Mouse (Mus musculus): ENCODE results near the gene Rab3ip.

The Rab3ip gene

DNA sequence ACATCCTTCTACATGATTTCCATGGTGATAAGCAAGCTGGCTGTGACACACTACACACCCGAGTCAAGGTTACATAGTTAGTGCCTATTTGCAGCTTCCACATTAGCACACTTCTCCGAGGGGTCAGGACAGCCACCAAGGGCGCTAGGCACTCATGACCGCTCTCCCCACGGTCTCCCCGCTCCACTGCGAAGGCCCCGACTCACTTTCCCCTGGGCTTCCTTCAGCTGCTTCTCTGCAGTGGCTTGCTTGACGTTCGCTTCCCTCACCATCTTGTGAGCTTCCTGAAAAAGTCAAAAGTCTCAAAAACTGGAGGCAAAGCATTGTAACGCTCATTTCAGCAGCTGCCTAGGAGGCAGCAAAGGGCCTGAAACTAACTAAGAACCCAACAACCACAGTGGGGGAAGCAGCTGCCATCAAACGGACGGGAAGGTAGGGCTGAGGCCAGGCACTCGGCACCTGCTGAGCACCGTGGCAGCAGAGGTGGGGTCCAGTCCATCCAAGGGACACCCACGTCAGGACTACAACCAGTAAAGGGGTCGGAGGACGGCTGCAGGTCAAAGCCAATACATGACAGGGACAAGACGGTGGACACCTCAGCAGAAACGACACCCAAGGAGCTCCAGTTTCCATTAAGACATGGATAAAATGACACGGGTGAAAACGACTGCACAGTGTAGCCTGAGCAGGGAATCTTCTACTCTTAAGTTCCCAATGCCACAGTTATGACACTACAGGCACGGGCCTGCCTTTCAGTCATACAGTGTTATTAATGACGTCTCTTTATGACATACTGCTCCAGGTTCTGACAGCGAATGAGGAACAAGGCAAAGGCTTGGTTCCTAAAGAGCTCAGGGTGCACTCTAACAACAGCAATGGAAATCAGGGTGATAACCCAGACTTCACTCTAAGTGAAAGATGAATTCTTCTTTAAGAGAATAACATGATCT lies 30.9 kb downstream of the Rab3ip start:
- no peak for DNase-seq (ENCODE audit: low spot score)

DNA sequence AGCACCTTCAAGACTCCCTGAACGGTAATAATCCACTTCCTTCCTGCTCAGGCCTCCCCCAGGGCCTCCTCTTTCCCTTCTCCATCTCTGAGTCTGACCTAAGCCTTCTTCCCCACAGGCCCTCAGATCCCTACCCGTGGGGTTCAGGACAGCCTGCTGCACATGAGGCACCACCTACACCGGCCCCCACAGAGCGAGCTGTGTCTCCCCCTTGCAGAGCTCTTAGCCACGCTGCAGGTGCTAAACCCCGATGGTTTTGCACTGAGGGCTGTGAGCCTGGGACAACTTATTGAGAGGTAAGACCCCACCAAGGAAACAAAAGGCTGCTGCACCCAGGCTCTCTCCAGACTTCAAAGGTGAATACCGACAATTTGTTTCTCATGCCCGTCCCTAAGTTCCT lies 34.0 kb downstream of the Rab3ip start:
- no peak for DNase-seq (ENCODE audit: low spot score)

DNA sequence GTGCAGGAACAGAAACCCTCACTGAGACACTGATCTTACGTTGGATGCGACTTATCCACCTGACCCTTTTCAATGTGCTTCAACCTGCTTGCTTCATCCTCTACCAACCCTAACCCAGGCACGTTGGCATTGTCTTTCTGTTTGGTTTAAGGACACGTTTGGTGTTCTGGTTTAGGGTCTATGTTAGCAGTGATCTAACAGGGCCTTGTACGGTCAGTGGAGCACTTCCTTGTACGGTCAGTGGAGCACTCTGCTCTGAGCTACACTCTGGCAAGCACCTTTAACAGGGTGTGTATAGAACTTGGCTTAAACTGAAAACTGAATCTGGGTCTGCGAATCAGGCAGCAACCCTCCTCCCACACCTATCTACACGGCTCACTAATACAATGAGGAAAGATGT lies 35.3 kb downstream of the Rab3ip start:
- DNase-seq (ENCODE audit: low spot score) = no peak

- no peak for DNase-seq (ENCODE audit: low spot score)
Observed at GRCm38 (mm10) chr10:116914586-116914985, 36.0 kb downstream of the Rab3ip start.

GRCm38 (mm10) chr10:116913647-116914273 lies 36.8 kb downstream of the Rab3ip start:
- no peak for DNase-seq (ENCODE audit: low spot score)

DNA sequence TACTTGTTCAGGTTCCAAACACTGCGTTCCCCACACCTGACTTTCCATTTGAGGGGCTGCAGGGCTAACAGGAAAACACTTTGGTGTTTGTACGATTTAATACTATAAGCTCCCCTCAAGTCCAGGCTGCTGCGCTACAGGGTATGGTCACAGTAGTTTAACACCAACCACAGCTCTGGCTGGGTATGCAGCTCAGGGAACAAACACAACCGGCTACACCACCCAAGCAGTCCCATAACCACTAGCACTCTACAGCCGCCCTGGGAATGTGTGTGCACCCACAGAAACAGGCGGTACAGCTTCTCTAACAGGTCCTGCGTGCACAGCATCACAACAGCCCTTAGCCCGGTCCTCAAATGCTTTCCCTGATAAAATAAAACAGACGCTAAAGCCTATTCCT lies 37.7 kb downstream of the Rab3ip start:
- no peak for DNase-seq (ENCODE audit: low spot score)

DNA sequence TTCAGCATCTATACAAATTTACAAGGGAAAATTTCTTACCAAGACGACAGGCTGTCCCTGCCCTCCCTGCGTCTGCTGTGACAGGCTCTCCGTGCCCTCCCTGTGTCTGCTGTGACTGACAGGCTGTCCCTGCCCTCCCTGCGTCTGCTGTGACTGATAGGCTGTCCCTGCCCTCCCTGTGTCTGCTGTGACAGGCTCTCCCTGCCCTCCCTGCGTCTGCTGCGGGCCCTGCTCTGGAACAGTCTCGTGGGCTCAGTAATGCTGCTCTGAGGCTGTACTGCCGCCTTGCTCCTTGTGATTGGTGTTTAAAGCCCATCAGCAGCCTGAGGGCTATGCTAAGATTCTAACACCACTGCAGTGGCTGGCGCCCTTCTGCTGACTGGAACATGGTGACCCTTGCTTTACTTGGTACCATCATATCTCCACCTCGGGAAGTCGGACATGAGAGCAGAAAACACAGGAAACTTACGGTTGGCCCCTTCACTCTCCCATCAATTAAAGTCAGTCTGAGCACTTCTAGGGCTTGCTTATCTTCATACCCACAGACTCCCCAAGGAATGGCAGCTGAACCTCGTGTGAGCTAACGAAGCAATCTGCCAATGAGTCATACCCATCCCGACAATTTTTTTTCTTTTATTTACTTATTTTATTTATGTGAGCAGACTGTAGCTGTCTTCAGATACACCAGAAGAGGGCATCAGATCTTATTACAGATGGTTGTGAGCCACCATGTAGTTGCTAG lies 41.5 kb downstream of the Rab3ip start:
- no peak for DNase-seq (ENCODE audit: low spot score)

- no peak for DNase-seq (ENCODE audit: low spot score)
Observed at GRCm38 (mm10) chr10:116906794-116907193, 43.8 kb downstream of the Rab3ip start.

DNA sequence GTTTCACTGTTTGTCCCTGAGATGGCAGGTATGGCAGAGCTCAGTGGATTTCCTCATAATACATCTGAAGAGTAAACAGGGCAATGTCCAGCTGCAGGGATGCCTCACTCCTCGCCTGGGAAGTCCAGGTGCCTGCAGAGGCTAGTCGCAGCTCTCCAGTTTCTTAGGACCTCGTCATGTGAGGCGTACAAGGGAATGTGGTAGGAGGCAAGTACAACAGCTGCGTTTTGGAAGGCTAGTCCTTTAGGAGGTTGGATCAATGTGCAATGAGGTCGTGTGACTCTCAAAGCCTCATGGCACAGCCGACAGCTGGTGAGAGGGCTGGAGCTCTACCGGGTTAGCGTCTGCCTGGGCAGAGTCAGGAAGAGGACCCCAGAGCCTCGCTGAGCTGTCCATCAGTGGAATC lies 46.1 kb downstream of the Rab3ip start:
- DNase-seq (ENCODE audit: low spot score) = no peak

DNA sequence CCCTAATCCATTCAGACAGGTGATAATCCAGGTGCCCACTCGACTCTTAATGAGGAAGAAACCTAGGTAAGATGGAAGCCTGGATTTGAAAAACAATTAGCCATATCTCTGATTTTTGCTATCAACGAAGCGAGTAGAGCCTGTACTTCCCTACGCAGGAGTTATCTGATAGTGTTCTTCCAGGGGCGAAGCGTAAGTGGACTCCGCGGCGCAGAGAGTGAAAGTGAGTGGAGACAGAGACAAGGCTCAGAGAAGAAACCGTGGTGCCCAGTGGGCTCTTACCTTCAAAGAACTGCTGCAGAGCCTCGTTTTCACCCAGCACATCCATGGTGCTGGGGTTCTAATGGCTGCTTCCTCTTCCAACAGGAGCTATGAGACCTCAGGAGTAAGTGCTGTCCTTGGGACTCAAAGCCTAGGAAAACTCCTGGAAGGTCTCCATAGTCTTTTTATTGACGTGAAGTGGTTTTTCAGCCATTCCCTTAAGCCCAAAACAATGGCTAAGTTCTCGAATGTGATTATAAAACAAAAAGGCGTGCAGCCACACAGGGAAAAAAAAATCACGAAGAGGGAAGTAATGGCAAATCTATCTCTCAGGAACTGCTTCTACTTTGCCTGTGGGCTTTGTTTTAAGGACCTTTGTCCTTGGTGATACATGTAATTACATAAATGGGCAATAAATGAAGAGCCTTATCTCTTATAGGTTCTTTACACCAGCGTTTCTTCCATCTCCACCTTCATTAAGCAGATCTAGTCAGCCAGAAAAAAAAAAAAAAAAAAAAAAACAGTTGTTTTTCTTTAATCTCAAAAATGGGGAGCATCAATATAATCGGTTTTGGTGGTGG lies 54.0 kb downstream of the Rab3ip start, which contains the start of gene Myrfl:
TSS of gene Myrfl (minus strand) at position 584 of the 842 bp plus-strand sequence.
- DNase-seq (ENCODE audit: low spot score) = no peak

GRCm38 (mm10) chr10:116895108-116895833 lies 55.3 kb downstream of the Rab3ip start:
- DNase-seq (ENCODE audit: low spot score) = no peak

- DNase-seq (ENCODE audit: low spot score) = no peak
Observed at GRCm38 (mm10) chr10:116894540-116894939, 56.0 kb downstream of the Rab3ip start.

DNA sequence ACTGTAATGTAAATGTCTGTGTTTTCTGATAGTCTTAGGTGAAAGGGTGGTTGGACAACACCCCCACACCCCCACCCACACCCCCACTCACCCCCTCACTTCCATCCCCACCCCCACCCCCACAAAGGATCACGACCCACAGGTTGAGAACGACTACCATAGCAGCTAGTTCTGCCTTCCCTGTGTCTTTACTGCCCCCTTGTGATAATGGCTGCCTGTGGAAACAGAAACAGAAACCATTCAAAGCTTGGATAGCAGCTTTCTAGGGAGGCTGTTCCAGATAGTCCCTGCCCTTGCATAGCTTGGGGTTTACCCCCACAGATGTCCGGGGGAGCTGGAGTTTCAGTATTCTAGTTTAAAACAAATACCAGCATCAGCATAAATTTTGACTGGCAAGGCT lies 56.8 kb downstream of the Rab3ip start:
- no peak for DNase-seq (ENCODE audit: low spot score)

GRCm38 (mm10) chr10:116890587-116890986 lies 60.0 kb downstream of the Rab3ip start:
- DNase-seq (ENCODE audit: low spot score) = no peak

- DNase-seq (ENCODE audit: low spot score) = no peak
Observed at GRCm38 (mm10) chr10:116884552-116884951, 66.0 kb downstream of the Rab3ip start.

- DNase-seq (ENCODE audit: low spot score) = no peak
Observed at GRCm38 (mm10) chr10:116883531-116883930, 67.0 kb downstream of the Rab3ip start.

- DNase-seq (ENCODE audit: low spot score) = no peak
Observed at GRCm38 (mm10) chr10:116877436-116877835, 73.1 kb downstream of the Rab3ip start.

DNA sequence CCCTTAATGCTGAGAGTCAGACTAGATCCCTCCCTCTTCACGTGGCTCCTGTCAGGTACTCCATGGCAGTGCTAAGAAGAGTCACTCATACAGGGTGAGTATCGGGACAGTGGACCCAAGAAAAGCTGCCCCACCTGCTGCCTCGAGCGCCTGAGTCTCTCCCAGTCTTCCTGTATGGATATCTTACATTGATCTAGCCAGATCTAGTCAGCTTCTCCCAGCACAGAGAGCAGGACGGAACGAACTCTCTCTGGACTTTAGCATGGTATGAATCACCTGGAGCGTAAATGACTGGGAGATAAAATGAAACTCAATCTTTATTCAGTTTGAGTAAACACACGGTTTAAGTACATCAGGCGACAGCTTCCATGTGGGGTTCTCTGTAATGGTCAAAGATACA lies 76.1 kb downstream of the Rab3ip start:
- no peak for DNase-seq (ENCODE audit: low spot score)

- DNase-seq (ENCODE audit: low spot score) = no peak
Observed at GRCm38 (mm10) chr10:116872016-116872410, 78.6 kb downstream of the Rab3ip start.

DNA sequence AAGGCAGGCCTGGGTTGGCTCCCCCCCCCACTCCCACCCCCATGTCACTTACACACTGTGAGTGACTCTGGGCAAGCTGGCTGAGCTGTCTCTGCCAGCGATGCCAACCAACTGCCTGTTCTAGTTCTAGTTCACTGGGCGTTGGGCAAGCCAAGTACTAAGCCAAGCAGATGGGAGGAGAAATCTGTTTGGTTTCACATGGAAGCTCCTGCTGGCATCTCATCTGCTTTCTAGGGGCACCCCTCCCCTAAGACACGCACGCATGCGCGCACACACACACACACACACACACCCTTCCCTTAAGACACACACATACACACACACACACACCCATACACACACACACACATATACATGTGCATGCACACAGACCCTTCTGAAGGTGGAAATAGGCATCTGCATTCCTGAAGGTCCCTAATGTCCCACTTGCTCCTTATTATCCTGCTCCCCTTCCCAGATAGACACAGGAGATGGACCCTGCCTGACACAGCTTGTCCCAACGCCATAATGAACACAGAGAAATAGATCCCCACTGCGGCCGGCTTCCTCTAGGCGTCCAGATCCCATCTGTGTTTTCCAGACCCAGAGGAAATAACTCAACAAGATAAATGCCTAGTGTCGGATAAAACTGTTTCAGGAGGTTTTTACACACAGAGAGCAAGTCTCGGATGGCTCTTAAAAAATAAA lies 79.1 kb downstream of the Rab3ip start:
- no peak for DNase-seq (ENCODE audit: low spot score)
